Mouse (Mus musculus): ENCODE measurements around the gene Slc2a10.

Slc2a10 gene

GRCm38 (mm10) chr2:165561861-165562260 is 58.3 kb downstream of the Slc2a10 start:
- no peak for DNase-seq (ENCODE audit: low spot score)

DNA sequence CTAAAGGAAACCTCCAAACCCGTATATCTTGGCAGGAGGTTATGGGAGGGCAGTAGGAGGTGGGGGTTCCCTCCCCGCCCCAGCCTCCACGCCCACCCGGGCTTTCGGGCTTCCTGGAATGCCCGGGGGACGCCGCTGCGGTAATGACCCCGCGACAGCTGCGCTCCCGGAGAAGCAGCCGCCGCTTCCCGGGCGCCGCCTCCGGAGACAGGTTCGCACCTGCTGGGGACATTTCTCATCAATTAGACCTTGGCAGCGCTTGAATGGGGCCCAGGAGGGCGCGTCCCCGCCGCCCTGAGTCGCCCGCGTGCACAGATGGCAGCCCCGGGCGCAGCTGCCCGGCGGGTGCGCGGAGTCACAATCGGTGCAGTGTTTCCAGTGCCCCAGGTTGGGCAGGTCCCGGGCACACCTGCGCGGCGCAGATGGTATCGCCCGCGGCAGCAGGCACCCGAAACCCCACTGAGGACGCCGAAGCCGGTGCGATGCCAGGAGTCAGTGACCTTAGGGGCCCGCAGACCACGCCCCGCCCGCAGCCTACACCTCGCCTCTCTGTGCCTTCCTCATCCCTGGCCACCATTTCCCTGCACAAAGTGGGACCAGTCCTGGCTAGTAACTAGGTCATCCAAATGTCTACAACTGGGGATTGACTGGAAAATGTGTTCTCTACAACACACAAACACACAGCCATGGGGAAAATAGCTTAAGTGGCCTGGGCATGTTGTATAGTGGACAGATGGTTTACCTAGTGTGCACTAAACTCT is 59.9 kb downstream of the Slc2a10 start:
- no peak for DNase-seq (ENCODE audit: low spot score)

DNA sequence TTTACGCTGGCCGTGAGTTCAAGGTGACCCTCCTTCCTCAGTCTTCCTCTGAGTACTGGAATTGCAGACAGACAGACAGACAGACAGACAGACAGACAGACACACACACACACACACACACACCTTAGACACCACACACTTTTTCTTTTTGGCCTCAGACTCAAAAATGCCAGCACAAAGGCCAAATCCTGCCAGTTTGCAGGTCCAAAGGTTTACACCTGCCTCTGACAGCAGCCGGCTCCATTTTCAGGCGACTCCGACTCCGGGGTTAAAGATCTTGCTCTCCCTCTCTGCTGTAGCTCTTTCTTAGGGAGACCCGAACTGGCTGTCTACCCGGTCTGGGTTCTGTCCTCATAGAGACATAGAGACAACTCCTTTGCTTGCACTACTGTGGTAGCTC is 60.5 kb downstream of the Slc2a10 start:
- DNase-seq (ENCODE audit: low spot score), result no peak

GRCm38 (mm10) chr2:165564620-165565019 is 61.0 kb downstream of the Slc2a10 start:
- no peak for DNase-seq (ENCODE audit: low spot score)

DNA sequence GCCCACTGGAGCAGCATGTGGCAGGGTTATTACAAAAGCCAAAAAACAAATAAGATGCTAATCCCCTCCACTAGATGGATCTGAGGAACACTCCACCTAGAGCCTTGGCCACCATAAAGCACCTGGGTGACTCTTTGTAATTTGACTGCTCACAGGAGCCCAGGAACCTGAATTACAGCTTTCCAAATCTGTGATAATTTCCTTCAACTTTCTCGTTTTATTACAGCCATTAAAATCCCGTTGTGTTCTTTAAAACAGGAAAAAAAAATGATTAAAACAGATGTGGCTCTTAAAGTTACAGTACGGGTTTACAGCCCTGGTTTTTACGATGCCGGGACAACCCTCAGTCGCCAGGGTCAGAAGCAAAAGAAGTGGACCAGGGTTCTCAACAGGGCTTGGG is 63.3 kb downstream of the Slc2a10 start:
- no peak for DNase-seq (ENCODE audit: low spot score)

DNA sequence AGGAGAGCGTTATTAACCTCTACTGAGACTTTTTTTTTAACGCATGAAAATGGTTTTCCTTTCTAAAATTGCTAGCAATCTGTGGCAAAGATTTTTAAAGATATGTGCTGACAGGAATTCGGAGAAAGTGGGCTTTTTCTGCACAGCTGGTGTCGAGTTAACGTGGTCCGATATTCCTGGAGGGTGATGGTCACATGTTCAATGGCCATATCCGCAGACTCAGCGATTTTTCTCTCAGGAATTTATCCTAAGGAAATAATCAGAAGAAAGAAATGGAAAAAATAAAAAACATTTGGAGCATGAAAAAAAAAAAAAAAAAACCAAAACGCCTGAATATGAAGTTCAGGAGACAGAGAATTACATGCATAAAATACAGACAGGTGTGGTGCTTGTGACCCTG is 64.2 kb downstream of the Slc2a10 start:
- DNase-seq (ENCODE audit: low spot score), result no peak

DNA sequence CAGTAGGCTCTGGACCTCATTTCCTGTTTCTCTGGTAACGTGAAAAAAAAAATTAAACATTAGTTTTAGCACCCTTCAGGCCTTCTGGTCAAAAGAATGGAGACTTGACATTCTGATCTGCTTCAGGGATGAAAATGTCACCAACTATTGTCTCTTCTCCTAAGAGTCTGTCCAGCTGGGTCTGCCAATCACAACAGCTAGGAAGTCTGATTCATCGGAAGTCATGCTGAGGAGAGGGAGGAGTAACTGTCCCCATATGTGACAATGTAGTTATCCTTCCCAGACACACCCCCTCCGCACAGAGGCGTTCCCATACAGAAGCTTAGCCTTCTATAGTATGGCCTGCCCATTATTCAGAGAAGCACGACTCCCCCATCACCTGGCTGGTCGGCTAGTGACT is 65.3 kb downstream of the Slc2a10 start:
- DNase-seq (ENCODE audit: low spot score), result no peak

Measured in ovary, adult 18-20 months (tissue).